Mouse (Mus musculus): Measurements from ENCODE around the gene Zfp334.

GRCm38 (mm10) chr2:165367047-165367520 is 21.0 kb downstream of the Zfp334 start:
- TF ChIP-seq EP300 (IDR thresholded peaks at IDR 0.05) = no peak
- TF ChIP-seq CTCF (IDR thresholded peaks at IDR 0.05) = no peak
